Mouse (Mus musculus): ENCODE data around the gene Brd1.

DNA sequence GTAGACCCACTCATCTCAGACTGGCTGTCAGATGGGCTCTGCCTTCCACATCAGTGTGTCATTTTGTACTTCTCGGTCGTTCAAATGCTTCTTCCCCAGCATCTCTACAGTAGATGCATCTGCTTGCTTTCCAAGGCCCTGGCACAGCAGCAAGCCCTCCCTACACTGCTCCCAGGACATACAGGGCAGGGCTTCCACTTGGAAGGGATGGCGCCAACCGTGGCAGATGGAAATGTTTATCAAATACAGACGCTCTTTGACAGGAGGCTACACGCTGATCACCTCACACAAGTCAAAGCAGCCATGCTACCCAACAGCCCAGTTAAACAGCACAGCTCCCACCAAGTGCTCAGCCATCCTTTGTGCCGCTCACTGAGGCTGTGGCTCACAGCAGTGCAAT is 9.7 kb downstream of the Brd1 start:
- TF ChIP-seq CTCF (IDR thresholded peaks at IDR 0.05; ENCODE audit: borderline replicate concordance, insufficient read depth, low read length) (no peak), POLR2A (IDR thresholded peaks at IDR 0.05; ENCODE audit: low read depth, low read length) (no peak)

Data from embryonic fibroblast, embryonic 13.5 days (primary cell).